Mouse (Mus musculus) urinary bladder, postnatal 25 days (tissue): ENCODE data around the gene Cyp2d9.
"Not testable (repeated sequence)": the region's sequence is repeated elsewhere in the genome, so short reads cannot be mapped to it uniquely, and the experiment has no call there.

Experiments
- DNase-seq: peaks from one replicate; pipeline ENCODE4 v3.0.0; 2022; ENCODE audit warnings: low spot score

Gene Cyp2d9

GRCm38 (mm10) chr15:82450045-82450444 is 16.8 kb downstream of the Cyp2d9 start:
- DNase-seq: not testable (repeated sequence)

GRCm38 (mm10) chr15:82452133-82452532 is 18.9 kb downstream of the Cyp2d9 start:
- DNase-seq: not testable (repeated sequence)

GRCm38 (mm10) chr15:82453501-82453900 is 20.3 kb downstream of the Cyp2d9 start:
- DNase-seq: not testable (repeated sequence)

GRCm38 (mm10) chr15:82456086-82456790 is 23.0 kb downstream of the Cyp2d9 start:
- DNase-seq: not testable (repeated sequence)

GRCm38 (mm10) chr15:82457064-82458021 is 24.1 kb downstream of the Cyp2d9 start:
- no peak for DNase-seq

GRCm38 (mm10) chr15:82459266-82459665 is 26.0 kb downstream of the Cyp2d9 start:
- DNase-seq: not testable (repeated sequence)

- DNase-seq: no peak
Measured at GRCm38 (mm10) chr15:82464701-82465100, 31.5 kb downstream of the Cyp2d9 start.

- not testable (repeated sequence) for DNase-seq
Measured at GRCm38 (mm10) chr15:82494273-82494672, 61.0 kb downstream of the Cyp2d9 start.
